In genomic region chr12:100280972-100281794, GRCm38 (mm10) we compare ENCODE assay signal across 8 mouse cellular contexts.
A peak's percentile ranks its signal among the peaks of the same experiment; 100 is the strongest.
DNase-seq lines count a peak whose midpoint lies in the region; ATAC-seq and TF ChIP-seq lines count a peak whose summit lies in the region.

No protein-coding gene starts in this region.

- no peak overlapping the region for H3K4me3 ChIP-seq in forebrain, embryonic 10.5 days
- no peak overlapping the region for H3K4me3 ChIP-seq in forebrain, postnatal 0 days (ENCODE audit: low read depth, low read length)
- no peak overlapping the region for H3K4me3 ChIP-seq in lung, postnatal 0 days (ENCODE audit: low read depth, low read length)

- H3K9me3 ChIP-seq in forebrain, embryonic 10.5 days: no peaks in the 10 kb centered on the region
- no peaks in the 10 kb centered on the region for H3K9me3 ChIP-seq in forebrain, postnatal 0 days (ENCODE audit: low read length)
- H3K9me3 ChIP-seq in lung, postnatal 0 days (ENCODE audit: low read length): no peaks in the 10 kb centered on the region

- no peak overlapping the region for H3K4me2 ChIP-seq in forebrain, postnatal 0 days (ENCODE audit: low read depth)
- no peak overlapping the region for H3K4me2 ChIP-seq in lung, postnatal 0 days (replicated peaks; ENCODE audit: low read depth, low read length)

- no peak for ATAC-seq in forebrain, postnatal 0 days
- peak; percentile 46 for ATAC-seq in lung, postnatal 0 days

- no peak for DNase-seq in forebrain, embryonic 10.5 days (ENCODE audit: extremely low spot score, low spot score)
- no peak for DNase-seq in forebrain, postnatal 0 days
- peak; percentile 61 to 71 for DNase-seq in heart, adult 9 months (ENCODE audit: low spot score in 2 of 2)
- peak; percentile 88 to 89 for DNase-seq in kidney, adult 8-10 months
- DNase-seq in lung, postnatal 0 days (ENCODE audit: low spot score): peak; percentile 74
- no peak for DNase-seq in spleen, postnatal 14 days (ENCODE audit: low spot score in 2 of 2)
- no peak for DNase-seq in spleen, postnatal 36 days (ENCODE audit: low spot score in 2 of 2)
- DNase-seq in right cerebral cortex, postnatal 10 days (ENCODE audit: low spot score in 2 of 2): no peak

- no peaks in the 10 kb centered on the region for H3K27me3 ChIP-seq in forebrain, embryonic 10.5 days (ENCODE audit: poor library complexity, severe bottlenecking)
- H3K27me3 ChIP-seq in forebrain, postnatal 0 days (ENCODE audit: insufficient read depth, low read length): no peaks in the 10 kb centered on the region
- H3K27me3 ChIP-seq in lung, postnatal 0 days (replicated peaks; ENCODE audit: insufficient read depth, low read length): no peaks in the 10 kb centered on the region

- H3K4me1 ChIP-seq in forebrain, embryonic 10.5 days: peaks cover 60% of the 10 kb centered on the region
- peaks cover 23% of the 10 kb centered on the region for H3K4me1 ChIP-seq in forebrain, postnatal 0 days (ENCODE audit: insufficient read depth)
- H3K4me1 ChIP-seq in lung, postnatal 0 days (ENCODE audit: insufficient read depth, low read depth, low read length): peaks cover 30% of the 10 kb centered on the region

- no peaks in the 10 kb centered on the region for H3K36me3 ChIP-seq in forebrain, embryonic 10.5 days (replicated peaks)
- no peaks in the 10 kb centered on the region for H3K36me3 ChIP-seq in forebrain, postnatal 0 days (ENCODE audit: insufficient read depth)
- H3K36me3 ChIP-seq in lung, postnatal 0 days (ENCODE audit: insufficient read depth, low read length): no peaks in the 10 kb centered on the region

- TF ChIP-seq CTCF in forebrain, postnatal 0 days (IDR thresholded peaks at IDR 0.05; ENCODE audit: low read depth): no peak
- no peak for TF ChIP-seq CTCF in lung, postnatal 0 days (IDR thresholded peaks at IDR 0.05)

- peak overlapping the region; percentile 84 for H3K27ac ChIP-seq in forebrain, embryonic 10.5 days
- H3K27ac ChIP-seq in forebrain, postnatal 0 days (ENCODE audit: low read depth, low read length): no peak overlapping the region
- peak overlapping the region; percentile 76 for H3K27ac ChIP-seq in lung, postnatal 0 days (ENCODE audit: low read length)

- no peak overlapping the region for H3K9ac ChIP-seq in forebrain, postnatal 0 days
- no peak overlapping the region for H3K9ac ChIP-seq in lung, postnatal 0 days (replicated peaks; ENCODE audit: low read depth)

- WGBS in forebrain, embryonic 10.5 days: 79% methylated on average over 4 of the region's 4 CpGs
- 82% methylated on average over 4 of the region's 4 CpGs for WGBS in forebrain, postnatal 0 days
- WGBS in lung, postnatal 0 days: 45% methylated on average over 4 of the region's 4 CpGs

- TF ChIP-seq EP300 in lung, postnatal 0 days (IDR thresholded peaks at IDR 0.05): peak; percentile 64; the same call in 1 of the 2 replicates

Comparison
In these comparisons a context has a peak if more than half of its experiments do, and no peak if none do; other contexts are left out.
1. DNase-seq: peak in heart, adult 9 months (2 of 2), kidney, adult 8-10 months (2 of 2) and lung, postnatal 0 days (single experiment); none in forebrain, embryonic 10.5 days (single experiment), forebrain, postnatal 0 days (single experiment), spleen, postnatal 14 days (0 of 2), spleen, postnatal 36 days (0 of 2) and right cerebral cortex, postnatal 10 days (0 of 2).